Mouse (Mus musculus): Measurements from ENCODE around the gene Cwh43. TPM values are rescaled to one million over a fixed set of nuclear protein-coding genes. Genes with fewer than 3 reads are reported as not detected.
"Not testable (repeated sequence)": the region's sequence is repeated elsewhere in the genome, so short reads cannot be mapped to it uniquely, and the experiment has no call there.

Cwh43 gene
- polyA plus RNA-seq, 1 experiment = 0.36 TPM

GRCm38 (mm10) chr5:73468462-73469433 lies 62.9 kb downstream of the Cwh43 start:
- no peak for DNase-seq (ENCODE audit: low read depth, low spot score)
- WGBS = 61% methylated on average over 16 of the region's 16 CpGs

GRCm38 (mm10) chr5:73474412-73475405 lies 68.8 kb downstream of the Cwh43 start:
- no peak for DNase-seq (ENCODE audit: low read depth, low spot score)
- 77% methylated on average over 20 of the region's 20 CpGs for WGBS

- DNase-seq (ENCODE audit: low read depth, low spot score) = no peak
- 78% methylated on average over 7 of the region's 7 CpGs for WGBS
Measured at GRCm38 (mm10) chr5:73480700-73481099, 74.8 kb downstream of the Cwh43 start, which contains the start of gene Dcun1d4. TSS of gene Dcun1d4 (plus strand) at chr5:73481000.

GRCm38 (mm10) chr5:73481401-73481800 lies 75.5 kb downstream of the Cwh43 start:
- WGBS = 85% methylated on average over 7 of the region's 7 CpGs
- DNase-seq (ENCODE audit: low read depth, low spot score) = no peak

- not testable (repeated sequence) for DNase-seq (ENCODE audit: low read depth, low spot score)
- 38% methylated on average over 1 of the region's 1 CpGs for WGBS
Measured at GRCm38 (mm10) chr5:73482381-73482780, 76.5 kb downstream of the Cwh43 start.

GRCm38 (mm10) chr5:73484016-73484615 lies 78.2 kb downstream of the Cwh43 start:
- 83% methylated on average over 5 of the region's 5 CpGs for WGBS
- DNase-seq (ENCODE audit: low read depth, low spot score) = no peak

GRCm38 (mm10) chr5:73486451-73486850 lies 80.6 kb downstream of the Cwh43 start:
- DNase-seq (ENCODE audit: low read depth, low spot score) = no peak
- 49% methylated on average over 4 of the region's 4 CpGs for WGBS

- 5% methylated on average over 14 of the region's 14 CpGs for WGBS
- DNase-seq (ENCODE audit: low read depth, low spot score) = no peak
Measured at GRCm38 (mm10) chr5:73489915-73490314, 84.0 kb downstream of the Cwh43 start.

GRCm38 (mm10) chr5:73490596-73491073 lies 84.8 kb downstream of the Cwh43 start:
- under 1% methylated on average over 37 of the region's 37 CpGs for WGBS
- peak; percentile 98 for DNase-seq (ENCODE audit: low read depth, low spot score)

- no peak for DNase-seq (ENCODE audit: low read depth, low spot score)
- 1% methylated on average over 64 of the region's 70 CpGs for WGBS
Measured at GRCm38 (mm10) chr5:73491074-73491836, 85.4 kb downstream of the Cwh43 start.

- DNase-seq (ENCODE audit: low read depth, low spot score) = peak; percentile 66
- under 1% methylated on average over 59 of the region's 59 CpGs for WGBS
Measured at GRCm38 (mm10) chr5:73491837-73492720, 86.2 kb downstream of the Cwh43 start.

GRCm38 (mm10) chr5:73497401-73497800 lies 91.5 kb downstream of the Cwh43 start:
- DNase-seq (ENCODE audit: low read depth, low spot score) = no peak
- WGBS = 79% methylated on average over 3 of the region's 3 CpGs

- no peak for DNase-seq (ENCODE audit: low read depth, low spot score)
- 31% methylated on average over 8 of the region's 8 CpGs for WGBS
Measured at GRCm38 (mm10) chr5:73498559-73498958, 92.7 kb downstream of the Cwh43 start.

- DNase-seq (ENCODE audit: low read depth, low spot score) = no peak
- 75% methylated on average over 7 of the region's 7 CpGs for WGBS
Measured at GRCm38 (mm10) chr5:73500867-73501440, 95.1 kb downstream of the Cwh43 start.

GRCm38 (mm10) chr5:73502422-73502821 lies 96.5 kb downstream of the Cwh43 start:
- no peak for DNase-seq (ENCODE audit: low read depth, low spot score)
- 88% methylated on average over 9 of the region's 9 CpGs for WGBS
